Mouse (Mus musculus): ENCODE measurements around the gene Mre11a. TPM values are rescaled to one million over a fixed set of nuclear protein-coding genes. Genes with fewer than 3 reads are reported as not detected.

Gene Mre11a
- polyA plus RNA-seq, 1 experiment = 3.1 TPM

DNA sequence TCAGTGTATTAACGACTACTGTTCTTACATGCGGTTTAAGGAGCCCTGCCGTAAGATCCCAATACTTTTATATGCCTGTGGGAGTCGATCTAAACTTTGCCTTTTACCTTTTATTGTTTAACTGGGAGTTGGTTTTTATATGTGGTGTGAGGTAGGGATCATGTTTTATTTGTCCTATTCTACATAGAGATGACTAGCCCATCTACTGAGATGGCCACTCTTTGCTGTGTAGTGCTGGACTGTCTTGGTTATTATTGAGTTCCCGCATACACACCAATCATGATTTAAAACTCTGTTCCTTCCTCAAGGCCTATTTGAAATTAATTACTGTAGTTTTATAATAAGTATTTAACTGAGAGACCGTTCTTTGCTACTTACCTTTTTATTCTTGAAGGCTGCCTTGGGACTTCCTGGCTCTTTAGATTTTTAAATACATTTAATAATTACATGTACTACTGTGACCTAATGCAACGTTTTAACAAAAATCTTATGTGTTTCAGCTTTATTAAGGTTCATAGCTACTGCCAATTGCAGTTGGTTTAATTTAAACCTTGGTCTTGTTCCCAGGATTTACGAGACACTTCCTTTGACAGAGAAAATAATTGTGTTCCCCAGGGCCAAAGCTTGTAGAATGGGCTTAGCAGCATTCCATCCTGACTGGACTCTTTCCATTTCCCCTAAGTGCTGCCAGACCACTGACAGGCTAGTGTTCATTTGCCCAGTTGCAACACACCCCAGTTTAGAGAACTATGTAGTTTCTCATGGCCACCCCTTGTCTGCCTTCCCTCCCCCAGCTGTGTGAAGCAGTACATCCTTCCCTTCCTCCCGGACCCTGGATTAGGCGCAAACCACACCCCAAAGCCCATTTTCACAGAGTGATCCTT, 57.7 kb downstream of the Mre11a start:
- H3K27me3 ChIP-seq (replicated peaks; ENCODE audit: control insufficient read depth, insufficient read depth, low read length) = no peaks in the 10 kb centered on the region; the same call in 1 of the 2 replicates
- no peak overlapping the region for H3K4me3 ChIP-seq (ENCODE audit: insufficient read depth, low read depth, low read length)
- TF ChIP-seq POLR2A (IDR thresholded peaks at IDR 0.05; ENCODE audit: low read depth, low read length) = no peak
- TF ChIP-seq CTCF (conservative IDR thresholded peaks at IDR 0.05; ENCODE audit: insufficient read depth, insufficient read length, low read depth, low read length) = no peak
- no peaks in the 10 kb centered on the region for H3K36me3 ChIP-seq (ENCODE audit: control insufficient read depth, insufficient read depth, low read length)
- WGBS = 64% methylated on average over 10 of the region's 10 CpGs
- H3K27ac ChIP-seq (ENCODE audit: insufficient read depth, low read depth, low read length) = no peak overlapping the region
- peak; percentile 54 for DNase-seq
- H3K4me1 ChIP-seq (ENCODE audit: control insufficient read depth, insufficient read depth, low read length) = no peaks in the 10 kb centered on the region

DNA sequence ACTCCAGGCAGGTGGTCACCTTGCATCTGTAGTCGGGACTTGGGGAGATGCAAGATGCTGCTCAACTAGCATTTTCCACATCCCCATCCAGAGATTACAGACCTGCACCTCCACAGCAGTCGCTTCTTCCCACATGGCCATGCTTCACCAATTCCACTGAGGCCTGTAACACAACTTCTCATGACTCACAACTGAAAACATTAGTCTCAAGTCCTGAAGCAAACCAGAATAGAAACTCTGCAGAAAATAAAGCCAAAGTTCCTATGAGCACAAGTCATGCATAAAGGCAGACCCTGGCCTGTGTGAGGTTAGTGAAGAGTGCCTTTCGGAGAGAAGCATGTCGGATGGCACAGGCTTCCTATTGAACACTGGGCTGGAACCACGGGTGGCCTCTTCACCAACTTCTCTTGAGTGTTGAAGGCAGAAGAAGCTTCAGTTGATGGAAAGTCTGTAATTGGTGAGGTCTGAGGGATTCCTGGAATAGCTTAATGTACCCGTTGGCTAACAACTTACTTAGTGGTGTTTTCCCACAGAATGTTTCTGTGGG, 58.9 kb downstream of the Mre11a start:
- no peaks in the 10 kb centered on the region for H3K36me3 ChIP-seq (ENCODE audit: control insufficient read depth, insufficient read depth, low read length)

DNA sequence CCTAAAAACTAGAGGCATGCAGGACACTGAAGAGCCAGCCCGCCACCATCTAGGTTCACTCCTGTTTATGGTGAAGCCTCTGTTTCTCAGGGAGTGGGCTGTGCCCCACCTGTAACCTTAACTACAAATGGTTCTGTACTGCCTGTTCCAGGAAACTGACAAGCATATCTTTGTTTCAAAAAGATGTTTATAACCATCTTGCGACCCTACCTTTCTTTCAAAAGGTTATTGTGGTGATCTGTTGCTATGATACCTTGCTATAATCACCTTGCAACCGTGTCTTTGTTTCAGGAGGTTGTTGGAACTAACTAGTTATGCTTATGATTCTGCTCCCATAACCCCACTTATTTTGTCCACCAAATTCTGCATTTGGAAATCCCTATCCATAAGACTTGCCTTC, 59.4 kb downstream of the Mre11a start:
- 97% methylated on average over 3 of the region's 3 CpGs for WGBS
- TF ChIP-seq CTCF (conservative IDR thresholded peaks at IDR 0.05; ENCODE audit: insufficient read depth, insufficient read length, low read depth, low read length) (no peak), POLR2A (IDR thresholded peaks at IDR 0.05; ENCODE audit: low read depth, low read length) (no peak)
- H3K27me3 ChIP-seq (replicated peaks; ENCODE audit: control insufficient read depth, insufficient read depth, low read length) = no peaks in the 10 kb centered on the region; the same call in 1 of the 2 replicates
- H3K27ac ChIP-seq (ENCODE audit: insufficient read depth, low read depth, low read length) = no peak overlapping the region
- H3K36me3 ChIP-seq (ENCODE audit: control insufficient read depth, insufficient read depth, low read length) = no peaks in the 10 kb centered on the region
- H3K4me3 ChIP-seq (ENCODE audit: insufficient read depth, low read depth, low read length) = no peak overlapping the region
- no peaks in the 10 kb centered on the region for H3K4me1 ChIP-seq (ENCODE audit: control insufficient read depth, insufficient read depth, low read length)
- DNase-seq = no peak

More for the DNA sequence above, 58.9 kb downstream of the Mre11a start:
- Histone ChIP-seq H3K4me1 (ENCODE audit: control insufficient read depth, insufficient read depth, low read length) (no peaks in the 10 kb centered on the region), H3K27me3 (replicated peaks; ENCODE audit: control insufficient read depth, insufficient read depth, low read length) (no peaks in the 10 kb centered on the region; the same call in 1 of the 2 replicates), H3K27ac (ENCODE audit: insufficient read depth, low read depth, low read length) (no peak overlapping the region), H3K4me3 (ENCODE audit: insufficient read depth, low read depth, low read length) (no peak overlapping the region)
- no peak for TF ChIP-seq CTCF (conservative IDR thresholded peaks at IDR 0.05; ENCODE audit: insufficient read depth, insufficient read length, low read depth, low read length)
- no peak for TF ChIP-seq POLR2A (IDR thresholded peaks at IDR 0.05; ENCODE audit: low read depth, low read length)
- no peak for DNase-seq
- 83% methylated on average over 6 of the region's 6 CpGs for WGBS

DNA sequence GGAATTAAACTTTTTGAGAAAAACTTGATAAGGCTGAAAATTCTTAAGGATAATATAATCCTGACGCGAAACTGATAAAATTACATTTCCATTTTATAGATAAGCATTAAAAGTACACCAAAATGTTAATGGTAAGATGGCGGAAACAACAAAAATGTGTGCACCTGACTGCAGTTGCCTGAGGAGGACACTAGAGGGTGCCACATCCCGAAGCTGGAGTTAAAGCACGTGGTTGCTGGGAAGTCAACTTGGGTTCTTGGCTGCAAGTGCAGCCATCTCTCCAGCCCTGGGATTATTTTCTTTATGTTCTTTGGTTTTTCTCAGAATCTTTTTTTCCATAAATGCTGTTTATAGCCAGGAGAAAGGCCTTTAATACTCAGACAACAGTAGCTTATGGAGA, 62.0 kb downstream of the Mre11a start:
- 58% methylated on average over 5 of the region's 5 CpGs for WGBS
- DNase-seq = no peak

DNA sequence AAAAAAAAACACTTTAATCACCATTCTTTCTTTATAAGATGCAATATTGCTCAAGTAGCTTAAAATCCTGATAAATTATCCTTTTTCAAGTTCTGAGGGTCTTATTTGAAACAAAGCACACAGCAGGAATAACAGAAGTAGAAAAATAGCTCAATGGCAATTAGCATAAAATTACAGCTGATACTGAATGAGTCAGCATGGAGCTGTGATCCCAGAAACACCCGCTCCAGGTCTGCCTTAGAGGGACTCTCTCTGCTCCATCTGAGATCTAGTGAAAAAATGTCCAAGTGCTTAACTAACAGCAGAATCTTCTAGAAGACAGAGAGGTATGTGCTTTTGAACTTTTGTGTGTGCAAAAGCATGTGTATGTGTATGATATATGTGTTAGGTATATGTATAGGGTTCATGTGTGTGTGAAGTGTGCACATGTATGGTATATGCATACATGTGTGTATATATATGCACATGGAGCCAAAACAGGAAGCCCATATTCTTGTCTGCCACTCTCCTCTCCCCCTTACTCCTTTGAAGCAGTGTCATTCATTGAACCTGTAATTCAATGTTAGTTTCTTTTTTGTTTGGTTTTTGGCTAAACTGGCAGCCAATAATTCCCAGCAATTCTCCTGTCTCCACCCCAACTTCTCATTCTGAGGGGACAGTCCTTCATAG, 63.9 kb downstream of the Mre11a start:
- Histone ChIP-seq H3K27ac (ENCODE audit: insufficient read depth, low read depth, low read length) (no peak overlapping the region), H3K27me3 (replicated peaks; ENCODE audit: control insufficient read depth, insufficient read depth, low read length) (no peaks in the 10 kb centered on the region; the same call in 1 of the 2 replicates), H3K4me3 (ENCODE audit: insufficient read depth, low read depth, low read length) (no peak overlapping the region), H3K36me3 (ENCODE audit: control insufficient read depth, insufficient read depth, low read length) (no peaks in the 10 kb centered on the region), H3K4me1 (ENCODE audit: control insufficient read depth, insufficient read depth, low read length) (no peaks in the 10 kb centered on the region)
- WGBS = 68% methylated on average over 1 of the region's 1 CpGs
- TF ChIP-seq CTCF (conservative IDR thresholded peaks at IDR 0.05; ENCODE audit: insufficient read depth, insufficient read length, low read depth, low read length) (no peak), POLR2A (IDR thresholded peaks at IDR 0.05; ENCODE audit: low read depth, low read length) (no peak)
- no peak for DNase-seq

More for the DNA sequence above, 62.0 kb downstream of the Mre11a start:
- Histone ChIP-seq H3K4me3 (ENCODE audit: insufficient read depth, low read depth, low read length) (no peak overlapping the region), H3K36me3 (ENCODE audit: control insufficient read depth, insufficient read depth, low read length) (no peaks in the 10 kb centered on the region), H3K27me3 (replicated peaks; ENCODE audit: control insufficient read depth, insufficient read depth, low read length) (no peaks in the 10 kb centered on the region; the same call in 1 of the 2 replicates), H3K27ac (ENCODE audit: insufficient read depth, low read depth, low read length) (no peak overlapping the region), H3K4me1 (ENCODE audit: control insufficient read depth, insufficient read depth, low read length) (no peaks in the 10 kb centered on the region)
- TF ChIP-seq POLR2A (IDR thresholded peaks at IDR 0.05; ENCODE audit: low read depth, low read length) (no peak), CTCF (conservative IDR thresholded peaks at IDR 0.05; ENCODE audit: insufficient read depth, insufficient read length, low read depth, low read length) (peak; percentile 53)

DNA sequence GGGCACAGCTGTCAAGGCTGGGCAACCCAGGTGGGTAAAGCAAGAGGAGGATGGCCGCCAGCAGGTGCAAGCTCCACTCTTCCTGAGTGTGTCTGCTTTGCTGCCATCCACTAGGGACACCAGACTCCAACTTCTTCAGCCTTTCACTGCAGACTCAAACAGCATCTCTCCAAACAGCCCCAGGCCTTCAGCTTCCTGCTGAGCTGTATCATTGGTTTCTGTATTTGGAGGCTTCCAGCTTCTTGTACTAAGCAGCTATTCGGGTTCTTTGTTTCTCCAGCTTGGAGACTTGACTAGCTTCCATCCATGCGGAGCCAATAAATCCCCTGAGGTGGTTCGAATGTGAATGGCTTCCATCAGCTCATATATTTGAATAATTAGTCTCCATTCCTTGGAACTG, 70.1 kb downstream of the Mre11a start:
- Histone ChIP-seq H3K4me1 (ENCODE audit: control insufficient read depth, insufficient read depth, low read length) (no peaks in the 10 kb centered on the region), H3K27ac (ENCODE audit: insufficient read depth, low read depth, low read length) (no peak overlapping the region), H3K27me3 (replicated peaks; ENCODE audit: control insufficient read depth, insufficient read depth, low read length) (no peaks in the 10 kb centered on the region), H3K4me3 (ENCODE audit: insufficient read depth, low read depth, low read length) (no peak overlapping the region), H3K36me3 (ENCODE audit: control insufficient read depth, insufficient read depth, low read length) (no peaks in the 10 kb centered on the region)
- DNase-seq = no peak
- WGBS = 62% methylated on average over 4 of the region's 4 CpGs
- no peak for TF ChIP-seq CTCF (conservative IDR thresholded peaks at IDR 0.05; ENCODE audit: insufficient read depth, insufficient read length, low read depth, low read length)
- no peak for TF ChIP-seq POLR2A (IDR thresholded peaks at IDR 0.05; ENCODE audit: low read depth, low read length)
